Mouse (Mus musculus) mesoderm, embryonic 11.5 days (tissue): ENCODE measurements around the gene Ly6g5c.

ENCODE experiments used
- DNase-seq: peaks from one replicate; pipeline ENCODE4 v3.0.0-alpha.2; 2012; ENCODE audit warnings: low read depth, low spot score

Ly6g5c gene

DNA sequence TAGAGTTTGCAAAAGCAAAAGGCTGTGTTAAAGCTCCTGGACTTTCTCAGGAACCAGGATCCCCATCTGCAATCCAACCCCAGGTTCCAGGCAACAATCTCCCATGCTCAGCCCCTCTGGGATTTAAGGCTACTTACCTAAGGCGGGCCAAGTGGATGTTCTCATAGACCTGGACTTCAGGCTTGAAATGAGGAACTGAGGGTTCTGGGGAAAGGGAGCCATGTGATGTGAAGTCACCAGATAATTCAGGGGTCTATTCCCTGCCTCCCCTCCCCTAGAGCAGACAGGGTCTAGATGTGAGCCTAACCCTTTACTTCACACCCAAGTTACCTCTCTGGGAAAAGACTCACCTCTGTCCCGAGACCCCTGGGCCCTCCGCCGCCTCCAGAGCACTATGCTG, 27.4 kb upstream of the Ly6g5c start:
- DNase-seq = no peak

DNA sequence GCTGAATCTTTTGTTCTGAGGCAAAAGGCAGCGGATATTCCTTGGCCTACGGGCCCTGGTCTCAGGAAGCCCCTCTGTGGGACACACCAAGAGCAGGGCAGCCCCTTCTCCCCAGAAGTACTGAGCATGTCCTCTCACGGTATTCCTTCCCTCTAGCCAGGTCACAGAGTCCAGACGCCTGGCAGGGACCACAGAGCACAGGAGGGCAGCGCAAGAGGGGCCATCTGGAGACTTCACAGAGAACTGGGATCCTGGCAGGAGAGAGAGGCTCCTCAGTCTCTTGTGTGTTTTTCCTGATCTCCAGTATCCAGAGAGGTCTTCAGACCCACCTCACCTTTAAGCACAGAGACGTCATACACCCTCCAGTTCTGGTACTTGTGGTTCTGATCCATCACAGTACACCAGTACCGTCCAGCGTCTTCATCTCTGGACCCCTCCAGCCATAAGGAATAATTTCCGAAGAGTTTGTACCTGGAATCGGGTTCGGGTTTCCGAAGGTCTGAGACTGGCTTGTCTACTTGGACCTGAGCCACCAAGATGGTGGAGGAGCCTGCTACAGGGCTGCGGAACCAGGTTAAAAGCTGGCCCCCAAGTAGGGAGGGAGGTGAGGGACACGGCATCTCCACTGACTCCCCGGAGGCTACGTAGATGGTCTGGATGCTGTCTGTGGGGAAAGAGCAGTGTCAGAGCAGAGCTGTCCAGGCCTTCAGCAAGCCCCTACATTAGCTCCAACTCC, 25.1 kb upstream of the Ly6g5c start:
- no peak for DNase-seq

DNA sequence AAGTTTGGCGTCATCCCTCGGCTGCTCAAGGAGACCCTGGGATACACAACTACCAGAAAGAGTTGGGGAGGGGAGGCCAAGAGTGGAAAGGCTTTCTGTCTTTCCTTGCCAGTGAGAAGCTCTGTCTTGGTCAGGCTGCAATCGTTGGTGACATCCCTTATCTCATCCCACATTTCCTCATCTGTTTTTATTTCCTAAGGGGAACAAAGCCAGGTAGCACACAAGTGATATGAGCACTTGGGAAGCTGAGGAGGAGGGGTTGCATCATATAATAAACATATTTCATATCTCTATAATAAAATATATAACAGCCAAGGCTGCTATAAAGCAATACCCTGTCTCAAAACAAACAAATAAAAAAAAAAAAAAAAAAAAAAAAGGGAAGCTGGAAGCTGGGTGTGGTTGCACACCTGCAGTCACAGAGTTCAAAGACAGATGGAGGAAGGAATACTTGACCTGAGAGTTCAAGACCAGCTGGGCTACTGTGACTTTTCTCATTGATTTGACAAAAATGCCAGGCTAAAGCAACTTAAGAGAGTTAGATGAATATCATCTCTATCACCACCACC, 24.1 kb upstream of the Ly6g5c start:
- DNase-seq = no peak

DNA sequence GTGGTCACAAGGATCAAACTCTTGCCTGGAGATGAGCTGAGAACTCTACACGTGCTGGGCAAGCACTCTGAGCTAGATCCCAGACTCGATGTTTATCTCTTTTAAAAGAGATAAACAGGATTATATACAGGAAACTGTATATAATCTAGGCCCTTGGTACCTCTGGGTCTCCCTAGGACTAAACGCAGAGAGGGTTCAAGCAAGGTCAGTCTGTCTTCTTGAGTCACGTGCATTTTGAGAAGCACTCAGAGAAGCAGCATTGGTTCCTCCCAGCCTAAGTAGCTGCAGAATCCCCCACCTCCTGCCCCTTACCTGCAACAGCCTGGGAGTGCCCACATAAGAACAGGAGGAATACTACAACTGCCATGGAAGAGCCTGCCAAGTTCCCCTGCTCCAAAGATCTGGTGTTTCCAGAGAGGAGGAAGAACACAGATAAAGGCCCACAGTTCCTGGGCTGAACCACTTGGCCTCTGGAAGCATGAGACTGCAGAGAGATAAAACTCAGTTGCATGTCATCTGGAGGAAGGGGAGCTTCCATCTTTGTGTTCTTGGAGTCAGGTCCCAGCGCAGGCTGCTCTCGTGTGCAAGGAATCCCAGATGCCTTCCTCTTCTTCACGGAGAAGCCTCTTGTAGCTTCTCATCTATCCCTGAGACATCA, 22.7 kb upstream of the Ly6g5c start, which contains the start of gene Ly6g6f:
Ly6g6f (minus strand) TSS at position 403 of the 658 bp plus-strand sequence.
- no peak for DNase-seq

DNA sequence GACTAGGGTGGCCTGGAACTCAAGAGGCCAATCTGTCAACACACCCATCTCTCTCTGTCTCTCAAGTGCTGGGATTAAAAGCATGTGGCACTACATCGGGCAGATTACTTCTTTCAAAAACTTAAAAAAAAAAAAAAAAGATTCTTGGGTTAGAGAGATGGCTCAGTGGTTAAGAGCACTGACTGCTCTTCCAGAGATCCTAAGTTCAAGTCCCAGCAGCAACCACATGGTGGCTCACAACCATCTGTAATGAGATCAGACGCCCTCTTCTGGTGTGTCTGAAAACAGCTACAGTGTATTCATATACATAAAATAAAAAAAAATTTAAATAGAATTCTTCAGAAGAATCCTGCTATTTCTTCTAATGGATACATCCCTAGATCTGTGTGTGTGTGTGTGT, 19.9 kb upstream of the Ly6g5c start:
- no peak for DNase-seq

DNA sequence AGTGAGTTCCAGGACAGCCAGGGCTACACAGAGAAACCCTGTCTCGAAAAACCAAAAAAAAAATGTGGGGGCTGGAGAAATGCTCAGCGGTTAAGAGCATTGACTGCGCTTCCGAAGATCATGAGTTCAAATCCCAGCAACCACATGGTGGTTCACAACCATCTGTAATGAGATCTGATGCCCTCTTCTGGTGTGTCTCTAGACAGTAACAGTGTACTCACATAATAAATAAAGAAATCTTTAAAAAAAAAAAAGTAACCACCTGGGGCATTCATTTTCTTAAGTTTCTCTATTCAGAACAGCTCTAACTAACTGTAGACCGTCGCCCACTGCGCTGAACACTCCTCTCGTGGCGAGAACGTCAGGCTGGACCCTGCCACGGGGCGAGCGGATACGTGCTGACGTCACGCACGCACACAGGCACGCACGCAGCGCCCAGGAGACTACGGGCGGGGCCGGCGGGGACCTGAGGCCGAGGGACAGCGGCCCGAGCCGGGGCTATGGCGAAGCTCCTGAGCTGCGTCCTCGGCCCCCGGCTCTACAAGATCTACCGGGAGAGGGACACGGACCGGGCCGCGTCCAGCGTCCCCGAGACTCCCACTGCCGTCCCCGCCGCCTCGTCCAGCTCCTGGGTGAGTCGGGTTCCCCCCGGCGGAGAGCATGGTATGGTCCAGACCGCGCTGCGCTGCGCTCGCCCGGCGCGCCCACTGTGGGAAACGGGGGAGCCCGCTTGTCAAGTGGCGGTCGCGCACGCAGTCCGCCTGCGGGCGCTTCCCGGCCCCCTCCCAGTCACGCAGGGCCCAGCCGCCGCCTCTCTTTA, 19.0 kb upstream of the Ly6g5c start, which contains the start of gene Abhd16a:
Abhd16a (plus strand) TSS at position 439 of the 820 bp plus-strand sequence.
- DNase-seq = peak; percentile 94

DNA sequence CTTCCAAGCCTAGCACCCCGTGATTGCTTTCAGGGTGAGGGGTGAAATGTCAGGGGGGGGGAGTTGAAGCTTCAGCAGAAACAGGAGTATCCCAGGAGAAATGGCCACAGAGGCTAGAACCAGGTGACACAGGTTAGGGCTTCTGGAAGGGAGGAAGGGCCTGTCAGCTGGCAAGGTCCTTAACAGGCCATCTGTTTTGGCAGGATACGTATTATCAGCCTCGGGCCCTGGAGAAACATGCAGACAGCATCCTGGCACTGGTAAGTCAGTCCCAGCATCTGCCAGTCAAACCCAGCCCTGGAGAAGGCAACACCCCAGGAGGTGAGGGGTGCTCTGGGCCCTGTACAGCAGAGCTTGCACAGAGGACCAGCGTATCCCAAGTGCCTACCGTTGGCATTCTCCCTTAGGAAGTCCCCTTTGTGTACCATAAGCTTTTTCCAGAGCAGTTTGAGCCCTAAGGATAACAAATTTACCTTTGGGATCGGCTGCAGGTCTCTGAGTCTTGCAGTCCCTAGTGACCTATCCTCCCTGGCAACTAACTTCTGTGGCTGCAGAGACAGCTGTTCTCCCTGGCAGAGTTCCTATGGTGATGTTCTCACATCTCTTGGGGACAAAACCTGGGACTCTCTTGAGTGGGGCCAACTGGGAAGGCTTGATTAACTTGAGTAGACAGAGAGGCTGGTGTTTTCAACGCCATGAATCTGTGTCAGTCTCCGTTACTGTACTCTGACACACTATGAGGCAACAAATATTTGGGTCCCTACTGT, 17.7 kb upstream of the Ly6g5c start:
- no peak for DNase-seq

DNA sequence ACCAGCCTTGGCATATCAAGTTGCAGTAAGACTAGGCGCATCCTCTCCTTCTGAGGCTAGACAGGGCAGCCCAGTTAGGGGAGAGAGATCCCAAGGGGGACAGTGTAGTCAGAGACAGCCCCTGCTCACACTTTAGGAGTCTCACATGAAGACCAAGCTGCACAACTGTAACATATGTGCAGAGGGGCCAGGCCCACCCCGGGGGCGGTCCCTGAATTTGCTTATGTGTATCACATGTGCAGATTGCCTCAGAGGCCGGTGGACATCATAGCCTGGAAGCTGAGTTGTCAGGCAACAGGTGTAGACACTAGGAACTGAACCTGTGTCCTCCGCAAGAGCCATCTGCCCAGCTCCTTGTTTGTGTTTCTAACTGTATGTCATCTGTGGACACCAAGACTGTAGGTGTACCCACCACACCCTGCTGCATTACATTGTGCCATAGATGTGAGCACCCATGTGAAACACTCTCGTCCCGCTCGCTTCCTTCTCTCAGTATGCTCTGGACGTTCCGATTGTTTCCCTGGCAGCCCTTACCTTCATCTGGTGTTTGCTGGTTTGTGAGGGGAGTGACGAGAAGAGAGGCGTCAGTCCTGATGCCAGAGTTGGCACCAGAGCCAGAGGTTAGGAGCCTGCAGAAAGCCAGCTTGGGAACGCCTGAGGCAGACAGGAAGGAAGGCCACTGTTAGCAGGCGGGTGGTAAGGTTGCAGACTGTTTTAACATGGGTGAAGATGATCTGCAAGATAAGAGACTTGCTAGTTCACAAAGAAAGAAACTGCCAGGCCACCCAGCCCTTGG, 15.5 kb upstream of the Ly6g5c start:
- DNase-seq = no peak

DNA sequence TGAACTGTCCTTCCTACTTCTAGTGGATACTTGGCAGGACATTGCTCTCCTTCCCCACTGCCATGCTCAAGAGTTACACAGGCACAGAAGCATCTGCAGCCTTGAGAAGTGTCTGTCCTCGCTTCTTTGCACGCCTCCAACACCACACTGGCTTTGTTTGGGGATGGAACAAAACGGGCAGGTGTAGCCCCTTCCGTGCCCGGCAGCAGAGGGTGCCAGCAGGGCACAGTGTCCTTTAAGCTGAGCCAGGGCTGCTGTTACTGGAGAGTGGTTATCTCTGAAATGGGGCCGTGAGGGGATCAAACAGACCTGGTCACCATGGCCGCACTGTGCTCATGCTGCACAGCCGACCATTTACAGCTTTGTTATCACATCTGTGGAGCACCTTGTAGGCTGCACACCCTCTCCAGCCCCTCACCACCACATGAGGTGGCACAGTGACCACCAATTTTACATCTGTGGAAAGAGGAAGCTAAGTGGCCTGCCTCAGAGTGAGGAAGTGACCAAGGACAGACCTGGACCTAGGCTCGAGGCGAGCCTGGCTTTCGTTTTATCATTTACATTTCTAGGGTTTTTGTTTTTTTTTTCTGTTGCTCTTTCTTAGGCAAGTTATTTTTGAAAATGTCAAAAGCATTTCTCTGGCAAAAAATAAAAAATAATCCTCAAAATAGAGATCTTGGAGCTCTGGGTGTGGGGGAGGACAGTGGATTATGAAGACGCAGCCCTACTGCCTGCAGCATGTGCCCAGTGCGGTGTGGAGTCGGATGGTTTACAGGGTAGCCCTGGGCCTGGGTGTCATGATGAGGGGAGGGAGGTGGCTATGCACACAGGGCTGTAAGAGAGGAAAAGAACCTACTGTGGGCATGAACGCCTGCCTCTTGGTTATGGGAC, 13.4 kb upstream of the Ly6g5c start:
- no peak for DNase-seq

DNA sequence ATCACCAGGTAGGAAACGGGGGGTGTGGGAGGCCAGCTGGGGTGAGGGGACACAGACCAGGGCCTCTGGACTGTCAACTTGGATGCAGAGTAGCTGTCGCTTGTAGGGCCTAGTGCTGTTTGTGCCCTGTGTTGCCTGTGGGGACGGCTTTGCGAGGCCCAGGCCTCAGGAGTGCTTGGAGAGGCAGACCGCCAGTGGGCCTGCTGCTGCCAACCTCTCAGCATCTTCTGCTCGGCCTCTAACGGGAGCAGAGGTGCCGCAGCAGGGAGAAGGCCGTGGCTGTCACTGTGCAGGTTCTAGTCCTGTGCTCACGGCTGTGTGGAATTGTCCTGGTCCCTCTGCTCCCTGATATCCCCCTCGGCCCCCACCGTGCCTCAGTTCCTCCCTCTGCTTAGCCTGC, 11.5 kb upstream of the Ly6g5c start:
- no peak for DNase-seq

DNA sequence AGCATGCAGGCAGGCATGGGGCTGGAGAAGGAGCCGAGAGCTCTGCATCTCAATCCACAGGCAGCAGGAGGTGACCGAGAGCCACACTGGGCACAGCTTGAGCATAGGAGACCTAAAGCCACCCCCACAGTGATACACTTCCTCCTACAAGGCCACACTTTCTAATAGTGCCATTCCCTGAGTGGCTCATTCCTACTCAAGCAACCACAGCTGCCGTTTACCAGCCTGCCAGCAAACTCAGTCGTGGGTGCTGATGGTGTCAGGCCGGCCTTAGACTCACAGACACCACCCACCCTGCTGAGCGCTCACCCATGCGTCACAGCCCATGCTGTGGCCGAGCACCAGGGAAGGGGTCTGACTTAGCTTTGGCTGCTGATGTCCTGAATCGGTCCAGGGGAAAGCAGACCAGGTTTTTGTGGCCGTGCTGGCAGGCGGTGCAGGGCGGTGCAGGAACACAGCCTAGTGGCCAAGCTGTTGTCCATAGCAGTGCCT, 10.9 kb upstream of the Ly6g5c start:
- DNase-seq = no peak

DNA sequence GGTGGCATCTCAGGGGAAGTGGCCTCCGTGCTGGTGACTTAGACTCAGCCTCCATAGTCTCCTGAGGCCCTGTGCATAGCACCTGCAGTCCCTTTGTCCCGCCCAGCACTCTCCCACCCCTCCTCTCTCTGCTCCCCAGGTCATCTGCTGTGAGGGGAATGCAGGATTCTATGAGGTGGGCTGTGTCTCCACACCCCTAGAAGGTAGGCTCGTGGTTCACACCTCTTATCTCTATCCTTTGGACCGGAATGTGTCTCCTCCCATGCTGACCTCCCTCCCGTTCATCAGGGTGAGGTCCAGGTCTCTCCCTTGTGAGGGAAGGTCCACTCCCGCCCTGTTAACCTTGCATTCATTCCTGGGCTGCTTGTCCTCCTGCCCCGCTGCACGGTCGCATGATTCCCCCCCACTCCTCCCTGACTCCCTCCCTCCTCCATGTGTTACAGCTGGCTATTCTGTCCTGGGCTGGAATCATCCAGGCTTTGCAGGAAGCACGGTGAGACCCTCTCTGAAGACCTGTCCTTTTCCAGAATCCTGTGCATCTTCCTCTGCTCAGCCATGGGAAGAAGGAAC, 7.8 kb upstream of the Ly6g5c start:
- no peak for DNase-seq

DNA sequence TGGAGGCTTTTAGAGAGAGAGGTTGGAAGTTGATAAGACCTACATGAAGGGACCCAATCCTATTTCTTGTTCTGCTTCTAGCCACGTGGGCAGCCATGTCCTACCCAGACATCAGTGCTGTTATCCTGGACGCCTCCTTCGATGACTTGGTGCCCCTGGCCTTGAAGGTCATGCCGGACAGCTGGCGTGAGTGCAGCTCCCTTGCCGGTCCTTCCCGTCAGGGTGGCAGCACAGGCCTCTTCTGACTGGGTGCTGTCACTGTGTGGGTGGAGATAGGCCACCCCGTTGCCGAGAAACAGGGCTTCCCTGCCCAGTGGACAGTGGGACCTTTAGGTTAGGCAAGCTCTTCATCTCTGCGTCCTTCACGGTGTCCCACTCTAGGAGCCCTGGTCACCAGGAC, 6.9 kb upstream of the Ly6g5c start:
- no peak for DNase-seq

DNA sequence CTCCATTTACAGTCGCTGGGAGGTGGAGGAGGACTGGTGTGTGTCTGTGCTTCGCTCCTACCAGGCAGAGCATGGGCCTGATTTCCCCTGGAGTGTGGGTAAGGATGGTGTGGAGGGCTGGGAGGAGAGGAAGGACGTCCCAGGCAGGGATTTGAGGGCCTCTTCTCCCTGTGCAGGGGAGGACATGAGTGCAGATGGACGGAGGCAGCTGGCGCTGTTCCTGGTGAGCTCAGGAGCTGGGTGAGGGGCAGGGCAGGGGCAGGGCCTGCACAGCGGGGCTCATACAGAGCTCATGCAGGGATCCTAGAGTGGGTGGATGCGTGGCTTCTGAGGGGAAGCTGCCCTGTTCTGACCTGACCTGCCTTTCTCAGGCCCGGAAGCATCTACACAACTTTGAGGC, 5.8 kb upstream of the Ly6g5c start:
- no peak for DNase-seq

DNA sequence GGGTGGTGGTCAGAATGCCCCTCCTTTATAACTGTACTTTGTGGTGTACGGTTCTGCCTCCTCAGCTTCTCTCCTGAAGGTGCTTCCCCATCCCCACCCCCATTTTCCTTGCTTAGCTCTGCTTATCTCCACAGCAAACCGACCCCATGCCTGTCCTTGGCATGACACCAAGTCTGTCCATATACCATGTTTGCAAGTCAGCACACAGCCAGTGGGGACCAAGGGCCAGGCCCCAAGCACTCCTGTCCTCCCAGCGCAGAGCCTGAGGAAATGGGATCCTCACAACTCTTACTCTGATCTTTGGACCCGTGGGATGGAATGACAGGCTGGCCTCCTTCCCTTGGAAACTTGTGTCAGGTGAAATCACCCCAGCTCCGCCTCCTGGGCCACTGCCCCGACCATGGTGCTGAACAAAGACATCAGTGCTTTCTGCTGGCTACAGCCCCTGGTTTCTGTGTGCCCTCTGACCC, 4.8 kb upstream of the Ly6g5c start:
- DNase-seq = no peak

DNA sequence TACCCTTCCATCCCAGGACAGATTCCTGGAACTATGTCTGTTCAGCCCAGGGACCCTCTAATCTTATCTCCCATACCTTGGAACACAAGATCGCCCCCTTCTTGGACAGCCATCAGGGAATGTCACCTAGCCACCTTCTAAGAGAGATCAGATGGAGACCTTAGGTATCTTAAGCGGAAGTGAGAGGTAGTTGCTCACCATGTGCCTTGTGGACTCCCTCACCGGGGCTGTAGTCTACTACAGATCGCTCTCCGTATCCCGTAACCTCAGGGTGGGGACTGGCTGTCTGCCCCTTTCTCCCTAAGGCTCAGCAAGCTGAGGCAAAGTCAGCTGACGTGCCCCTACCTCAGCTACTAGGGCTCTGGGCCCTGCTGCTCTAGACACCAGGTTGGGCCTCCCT, 4.0 kb upstream of the Ly6g5c start:
- no peak for DNase-seq

DNA sequence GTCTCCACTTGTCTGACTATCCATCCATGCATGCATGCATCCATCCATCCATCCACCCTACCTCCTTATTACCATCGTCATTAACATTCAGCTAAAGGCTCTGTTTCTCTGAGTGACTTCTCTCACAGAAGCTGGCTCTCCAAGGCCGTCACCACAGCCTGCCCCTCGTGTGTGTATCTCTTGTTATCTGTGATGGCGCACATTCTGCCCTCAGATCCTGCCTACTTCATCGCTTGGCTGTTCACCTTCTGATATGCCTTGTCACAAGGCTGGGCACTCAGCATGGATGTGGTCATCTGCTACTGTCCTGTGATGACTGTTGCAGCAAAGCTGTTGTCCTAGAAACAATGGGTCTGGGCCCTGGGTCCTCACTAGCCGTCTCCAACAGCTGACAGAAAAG, 3.3 kb upstream of the Ly6g5c start:
- DNase-seq = no peak

DNA sequence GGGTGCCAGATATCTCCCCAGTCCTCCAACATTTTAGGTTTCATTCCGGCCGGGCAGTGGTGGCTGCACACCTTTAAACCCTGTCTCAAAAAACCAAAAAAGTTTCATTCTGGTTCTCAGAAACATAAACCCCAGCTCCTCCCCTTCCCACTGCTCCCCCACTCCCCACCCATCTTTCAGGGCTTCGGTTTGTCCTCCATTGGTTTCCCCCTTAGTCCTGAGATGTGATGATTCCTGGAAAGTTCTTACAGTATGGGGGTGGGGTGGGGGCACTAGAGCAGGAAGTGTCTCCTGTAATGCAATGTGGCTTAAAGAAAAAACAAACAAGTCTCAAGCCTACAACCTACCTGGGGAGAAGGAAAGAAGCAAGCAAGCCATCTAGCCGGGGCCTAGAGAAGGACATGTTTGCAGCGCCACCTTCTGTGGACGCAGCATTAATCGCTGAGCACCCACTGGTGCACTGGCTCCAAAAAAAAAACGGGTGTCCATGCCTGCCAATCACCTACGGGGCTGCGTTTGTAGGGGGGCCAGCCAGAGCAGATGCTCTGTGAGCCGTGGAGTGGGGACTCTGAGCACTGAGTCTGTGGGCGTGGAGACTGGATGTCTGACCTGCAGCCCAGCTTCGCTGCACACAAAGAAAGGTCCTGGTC, 2.2 kb upstream of the Ly6g5c start:
- no peak for DNase-seq
